Mouse (Mus musculus) forebrain, embryonic 16.5 days (tissue): ENCODE measurements at regions not wholly inside any gene's neighbourhood (a gene's known extent, or its start where the extent isn't known, plus 50 kb on each side); places are given as distances from the start of the nearest gene placed in this dataset.

Experiments
- ATAC-seq: fragments of 200-750 bp; cut with Nextera tagmentation; 2 replicates; pipeline ENCODE4 v1.8.0; 2017; ENCODE audit warnings: mild to moderate bottlenecking, moderate library complexity
- H3K27ac ChIP-seq: fragments of 300-500 bp; sonication (generic); 2 replicates; pipeline ENCODE4 v1.5.1; 2014; ENCODE audit warnings: low read length, control low read depth
- H3K27me3 ChIP-seq: fragments of 300-500 bp; sonication (generic); replicated peaks from 2 replicates; pipeline ENCODE4 v1.6.1; 2014; ENCODE audit warnings: low read length; ENCODE audit not compliant: control insufficient read depth, insufficient read depth
- H3K36me3 ChIP-seq: fragments of 300-500 bp; sonication (generic); 2 replicates; pipeline ENCODE4 v1.6.1; 2014; ENCODE audit not compliant: control insufficient read depth, insufficient read depth
- H3K4me1 ChIP-seq: fragments of 300-500 bp; sonication (generic); replicated peaks from 2 replicates; pipeline ENCODE4 v1.6.1; 2014; ENCODE audit warnings: low read length; ENCODE audit not compliant: control insufficient read depth, insufficient read depth
- H3K4me2 ChIP-seq: fragments of 300-500 bp; sonication (generic); 2 replicates; pipeline ENCODE4 v1.6.1; 2014; ENCODE audit warnings: mild to moderate bottlenecking, low read length, control low read depth
- H3K4me3 ChIP-seq: fragments of 300-500 bp; sonication (generic); replicated peaks from 2 replicates; pipeline ENCODE4 v1.5.1; 2014; ENCODE audit warnings: mild to moderate bottlenecking, low read length, control low read depth
- H3K9ac ChIP-seq: fragments of 300-500 bp; sonication (generic); replicated peaks from 2 replicates; pipeline ENCODE4 v1.6.1; 2014; ENCODE audit warnings: low read depth, low read length, control low read depth
- H3K9me3 ChIP-seq: fragments of 300-500 bp; sonication (generic); 2 replicates; pipeline ENCODE4 v1.6.1; 2016; ENCODE audit warnings: low read length; ENCODE audit not compliant: control insufficient read depth
- WGBS: fragments of 180-500 bp; shearing (Covaris S2); extraction: QIAGEN DNeasy Blood & Tissue Kit; methylation state at CpG from one replicate; pipeline ENCODE4 v1.1.7; 2014; 5-methylcytosine and 5-hydroxymethylcytosine counted together

GRCm38 (mm10) chr16:15052389-15052923 is 146.1 kb downstream of the Efcab1 start:
- H3K4me3 ChIP-seq = no peak overlapping the region
- peak overlapping the region; percentile 22; the same call in 1 of the 2 replicates for H3K4me2 ChIP-seq
- H3K36me3 ChIP-seq = no peaks in the 10 kb centered on the region
- peaks cover 19% of the 10 kb centered on the region for H3K4me1 ChIP-seq
- H3K9ac ChIP-seq = no peak overlapping the region
- no peaks in the 10 kb centered on the region for H3K27me3 ChIP-seq
- WGBS = 20% methylated on average over 7 of the region's 7 CpGs
- peak; percentile 7; the same call in 1 of the 2 replicates for ATAC-seq
- H3K9me3 ChIP-seq = no peaks in the 10 kb centered on the region
- no peak overlapping the region for H3K27ac ChIP-seq

- H3K27me3 ChIP-seq = no peaks in the 10 kb centered on the region
- H3K4me3 ChIP-seq = no peak overlapping the region
- peak; percentile 77 for ATAC-seq
- H3K4me2 ChIP-seq = peak overlapping the region; percentile 22; the same call in 1 of the 2 replicates
- H3K27ac ChIP-seq = no peak overlapping the region
- H3K4me1 ChIP-seq = peaks cover 19% of the 10 kb centered on the region
- no peaks in the 10 kb centered on the region for H3K9me3 ChIP-seq
- H3K9ac ChIP-seq = no peak overlapping the region
- WGBS = 4% methylated on average over 16 of the region's 16 CpGs
- no peaks in the 10 kb centered on the region for H3K36me3 ChIP-seq
Observed at GRCm38 (mm10) chr16:15052924-15053793, 146.8 kb downstream of the Efcab1 start.

GRCm38 (mm10) chr16:15053840-15054239 is 147.4 kb downstream of the Efcab1 start:
- H3K9me3 ChIP-seq = no peaks in the 10 kb centered on the region
- no peak overlapping the region for H3K4me3 ChIP-seq
- H3K36me3 ChIP-seq = no peaks in the 10 kb centered on the region
- peaks cover 19% of the 10 kb centered on the region for H3K4me1 ChIP-seq
- H3K9ac ChIP-seq = no peak overlapping the region
- 26% methylated on average over 4 of the region's 4 CpGs for WGBS
- H3K27ac ChIP-seq = no peak overlapping the region
- no peak for ATAC-seq
- no peaks in the 10 kb centered on the region for H3K27me3 ChIP-seq
- no peak overlapping the region for H3K4me2 ChIP-seq

- no peak overlapping the region for H3K27ac ChIP-seq
- no peak for ATAC-seq
- 31% methylated on average over 5 of the region's 5 CpGs for WGBS
- H3K4me3 ChIP-seq = no peak overlapping the region
- peaks cover 19% of the 10 kb centered on the region for H3K4me1 ChIP-seq
- no peaks in the 10 kb centered on the region for H3K27me3 ChIP-seq
- H3K9me3 ChIP-seq = no peaks in the 10 kb centered on the region
- H3K9ac ChIP-seq = no peak overlapping the region
- H3K4me2 ChIP-seq = no peak overlapping the region
- no peaks in the 10 kb centered on the region for H3K36me3 ChIP-seq
Observed at GRCm38 (mm10) chr16:15054306-15055001, 148.0 kb downstream of the Efcab1 start.

- Histone ChIP-seq H3K4me3 (no peak overlapping the region), H3K27ac (no peak overlapping the region), H3K9ac (no peak overlapping the region), H3K36me3 (no peaks in the 10 kb centered on the region), H3K4me2 (no peak overlapping the region), H3K4me1 (peaks cover 19% of the 10 kb centered on the region), H3K27me3 (no peaks in the 10 kb centered on the region), H3K9me3 (no peaks in the 10 kb centered on the region)
- peak; percentile 81 for ATAC-seq
- WGBS = 35% methylated on average over 5 of the region's 5 CpGs
Observed at GRCm38 (mm10) chr16:15055697-15056096, 149.3 kb downstream of the Efcab1 start.

GRCm38 (mm10) chr16:15070485-15070960 is 164.1 kb downstream of the Efcab1 start:
- H3K36me3 ChIP-seq = no peaks in the 10 kb centered on the region
- H3K9ac ChIP-seq = no peak overlapping the region
- no peaks in the 10 kb centered on the region for H3K27me3 ChIP-seq
- H3K4me2 ChIP-seq = no peak overlapping the region
- H3K4me3 ChIP-seq = no peak overlapping the region
- no peak for ATAC-seq
- H3K4me1 ChIP-seq = no peaks in the 10 kb centered on the region
- no peaks in the 10 kb centered on the region for H3K9me3 ChIP-seq
- WGBS = 96% methylated on average over 7 of the region's 7 CpGs
- no peak overlapping the region for H3K27ac ChIP-seq

GRCm38 (mm10) chr16:15074407-15074806 is 168.0 kb downstream of the Efcab1 start:
- no peaks in the 10 kb centered on the region for H3K36me3 ChIP-seq
- H3K4me2 ChIP-seq = no peak overlapping the region
- no peaks in the 10 kb centered on the region for H3K9me3 ChIP-seq
- no peak overlapping the region for H3K4me3 ChIP-seq
- no peak overlapping the region for H3K9ac ChIP-seq
- no peak overlapping the region for H3K27ac ChIP-seq
- no peaks in the 10 kb centered on the region for H3K27me3 ChIP-seq
- no peaks in the 10 kb centered on the region for H3K4me1 ChIP-seq
- ATAC-seq = no peak

GRCm38 (mm10) chr16:15083692-15084091 is 177.3 kb downstream of the Efcab1 start:
- ATAC-seq = no peak
- WGBS = 39% methylated on average over 3 of the region's 3 CpGs
- no peak overlapping the region for H3K4me2 ChIP-seq
- H3K27ac ChIP-seq = no peak overlapping the region
- H3K9me3 ChIP-seq = no peaks in the 10 kb centered on the region
- no peak overlapping the region for H3K9ac ChIP-seq
- no peaks in the 10 kb centered on the region for H3K36me3 ChIP-seq
- peaks cover 7% of the 10 kb centered on the region for H3K4me1 ChIP-seq
- peaks cover 8% of the 10 kb centered on the region; the same call in 1 of the 2 replicates for H3K27me3 ChIP-seq
- H3K4me3 ChIP-seq = no peak overlapping the region

- peaks cover 7% of the 10 kb centered on the region for H3K4me1 ChIP-seq
- 18% methylated on average over 10 of the region's 10 CpGs for WGBS
- H3K27me3 ChIP-seq = peaks cover 8% of the 10 kb centered on the region; the same call in 1 of the 2 replicates
- H3K9ac ChIP-seq = peak overlapping the region; percentile 20; the same call in 1 of the 2 replicates
- H3K4me3 ChIP-seq = peak overlapping the region; percentile 48
- no peaks in the 10 kb centered on the region for H3K9me3 ChIP-seq
- H3K27ac ChIP-seq = no peak overlapping the region
- peak overlapping the region; percentile 87 for H3K4me2 ChIP-seq
- H3K36me3 ChIP-seq = no peaks in the 10 kb centered on the region
- peak; percentile 47; the same call in 1 of the 2 replicates for ATAC-seq
Observed at GRCm38 (mm10) chr16:15084147-15084752, 177.8 kb downstream of the Efcab1 start.
